Mouse (Mus musculus) left cerebral cortex, postnatal 4 days (tissue): ENCODE measurements around the gene Arhgap6. TPM values are rescaled to one million over a fixed set of nuclear protein-coding genes. Genes with fewer than 3 reads are reported as not detected.

Experiments
- DNase-seq: peaks from one replicate; pipeline ENCODE4 v3.0.0-alpha.2; 2022
- intact Hi-C: fragments of 180-260 bp; cut with DNase I; formaldehyde crosslinking; loops from one replicate; pipeline ENCODE4 v1.15.1; 2025
- total RNA-seq, 2 experiments: library from RNA; stranded (reverse); gene quantifications; 2 replicates each; pipeline ENCODE4 v1.2.3; 2021

Arhgap6 gene
- total RNA-seq: 1 to 10 TPM; 3.0 to 3.3 TPM

- intact Hi-C loops: no loop called here
- peak; percentile 6 for DNase-seq
These were observed at the start of gene Arhgap6 for GRCm38 (mm10) chrX:168794974-168795858. Gene Arhgap6 (plus strand): TSS chrX:168795099.

GRCm38 (mm10) chrX:168747011-168747410 is 47.9 kb upstream of the Arhgap6 start:
- intact Hi-C loops: no loop called here
- no peak for DNase-seq

DNA sequence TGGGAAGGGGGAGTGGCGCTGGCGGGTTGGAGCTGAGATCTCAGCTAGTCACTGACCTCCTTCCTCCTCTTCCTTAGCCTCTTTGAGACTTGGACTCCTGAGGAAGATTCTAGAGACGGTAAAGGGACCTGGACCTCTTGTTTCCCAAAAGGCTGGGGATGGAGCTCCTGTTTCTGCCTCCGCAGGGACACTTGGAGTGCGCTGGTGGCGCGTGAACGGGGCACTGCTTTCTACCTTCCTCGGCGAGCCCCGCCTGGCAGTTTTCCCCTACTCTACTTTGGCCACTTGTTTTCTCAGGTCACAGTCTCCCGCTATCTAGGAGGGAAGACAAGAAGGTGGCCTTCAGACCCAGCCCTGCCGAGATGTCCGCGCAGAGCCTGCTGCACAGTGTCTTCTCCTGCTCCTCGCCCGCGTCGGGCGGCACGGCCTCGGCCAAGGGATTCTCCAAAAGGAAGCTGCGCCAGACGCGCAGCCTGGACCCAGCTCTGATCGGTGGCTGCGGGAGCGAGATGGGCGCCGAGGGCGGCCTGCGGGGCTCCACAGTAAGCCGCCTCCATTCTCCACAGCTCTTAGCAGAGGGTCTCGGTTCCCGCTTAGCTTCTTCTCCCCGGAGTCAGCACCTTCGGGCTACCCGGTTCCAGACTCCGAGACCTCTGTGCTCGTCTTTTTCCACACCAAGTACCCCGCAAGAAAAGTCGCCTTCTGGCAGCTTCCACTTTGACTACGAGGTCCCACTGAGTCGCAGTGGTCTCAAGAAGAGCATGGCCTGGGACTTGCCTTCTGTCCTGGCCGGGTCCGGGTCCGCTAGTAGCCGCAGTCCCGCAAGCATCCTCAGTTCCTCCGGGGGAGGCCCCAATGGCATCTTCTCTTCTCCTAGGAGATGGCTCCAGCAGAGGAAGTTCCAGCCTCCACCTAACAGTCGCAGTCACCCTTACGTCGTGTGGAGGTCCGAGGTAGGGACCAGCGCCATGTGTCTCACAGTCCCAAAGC is 1.3 kb downstream of the Arhgap6 start:
- intact Hi-C loops: no loop called here
- DNase-seq: peak; percentile 1

- no peak for DNase-seq
- intact Hi-C loops: no loop called here
These were observed 9.8 kb downstream of the Arhgap6 start for GRCm38 (mm10) chrX:168804677-168805076.

DNA sequence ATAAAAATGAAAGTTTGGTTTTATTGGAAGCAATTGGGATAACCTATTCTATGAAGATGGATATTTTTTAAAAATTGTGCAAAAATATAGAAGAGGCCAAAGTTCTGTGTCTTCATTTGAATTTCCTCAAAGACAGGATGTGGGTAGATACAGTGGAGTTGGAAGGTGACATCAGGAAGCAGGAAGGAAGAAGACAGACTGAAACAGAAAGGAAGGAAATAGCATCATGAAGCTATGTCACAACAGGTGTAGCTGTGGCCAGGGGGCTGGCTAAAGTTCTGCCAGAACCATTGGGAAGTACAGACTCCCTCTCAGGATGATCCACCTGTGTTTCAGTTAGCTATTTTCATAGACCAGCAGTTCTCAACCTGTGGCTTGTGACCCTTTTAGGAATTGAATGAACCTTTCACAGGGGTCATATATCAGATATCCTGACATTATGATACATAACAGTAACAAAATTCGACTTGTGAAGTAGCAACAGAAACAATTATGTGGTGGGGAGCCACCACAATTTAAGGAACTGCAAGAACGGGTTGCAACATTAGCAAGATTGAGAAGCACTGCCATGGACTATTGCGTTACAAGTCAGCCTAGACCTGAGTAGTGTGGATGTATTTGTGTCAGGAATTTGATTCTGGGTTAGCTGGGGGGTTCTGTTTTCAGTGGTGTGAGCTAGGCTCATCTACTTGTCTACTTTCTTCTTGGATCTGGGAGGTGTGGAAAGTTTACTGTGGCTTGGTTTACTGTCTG is 15.8 kb downstream of the Arhgap6 start:
- no peak for DNase-seq
- intact Hi-C loops: no loop called here

DNA sequence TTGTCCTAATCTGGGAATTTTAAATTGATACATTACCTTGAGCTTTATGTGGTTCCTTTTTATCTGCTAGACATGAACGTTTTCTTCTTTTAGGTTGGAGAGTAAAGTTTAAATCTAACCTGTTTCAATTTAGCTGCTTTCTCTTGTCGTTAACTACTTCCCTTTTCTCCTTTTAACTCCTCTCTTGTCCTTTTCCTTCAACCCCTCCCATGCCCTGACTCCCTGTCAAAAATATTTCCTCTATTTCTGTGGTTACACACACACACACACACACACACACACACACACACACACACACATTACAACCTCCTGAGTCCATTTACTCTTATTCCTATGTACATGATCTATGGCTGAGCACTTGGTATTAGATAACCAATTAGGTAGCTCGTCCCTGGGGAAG is 24.0 kb downstream of the Arhgap6 start:
- intact Hi-C loops: no loop called here
- no peak for DNase-seq

DNA sequence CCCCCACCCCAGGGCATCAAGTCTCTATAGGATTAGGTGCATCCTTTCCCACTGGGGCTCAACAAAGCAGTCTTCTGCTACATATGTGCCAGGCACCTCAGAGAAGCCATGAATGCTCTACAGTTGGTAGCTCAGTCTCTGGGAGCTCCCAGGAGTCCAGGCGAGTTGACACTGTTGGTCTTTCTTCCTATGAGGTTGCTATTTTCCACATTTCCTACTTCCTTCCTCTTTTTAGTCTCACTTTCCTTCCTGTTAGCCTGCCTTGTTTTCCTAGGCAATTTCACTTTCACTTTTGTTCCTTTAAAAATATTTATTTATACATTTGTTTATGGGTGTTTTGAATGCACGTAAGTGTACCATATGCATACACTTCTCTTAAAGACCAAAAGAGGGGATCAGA is 29.3 kb downstream of the Arhgap6 start:
- DNase-seq: no peak
- intact Hi-C loops: no loop called here

- intact Hi-C loops: no loop called here
- no peak for DNase-seq
These were observed 37.4 kb downstream of the Arhgap6 start for GRCm38 (mm10) chrX:168832343-168832742.

DNA sequence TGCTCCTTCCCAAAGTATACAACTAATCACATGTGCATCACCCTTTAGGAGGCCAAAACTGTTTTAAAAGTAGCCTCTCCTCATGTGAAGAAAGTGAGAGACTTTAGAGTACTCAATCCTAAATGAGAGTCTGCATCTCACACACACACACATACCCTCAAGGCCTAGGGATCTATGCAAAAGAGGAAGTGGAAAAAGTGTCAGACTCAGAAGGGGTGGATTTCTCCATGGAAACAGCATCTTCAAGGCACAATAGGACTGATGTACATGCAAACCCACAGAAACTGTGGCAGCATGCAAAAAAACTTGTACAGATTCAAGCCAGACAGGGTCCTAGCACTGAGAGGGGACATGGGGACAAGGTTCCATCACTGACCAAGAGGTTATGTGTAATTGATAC is 53.2 kb downstream of the Arhgap6 start:
- intact Hi-C loops: no loop called here
- no peak for DNase-seq

DNA sequence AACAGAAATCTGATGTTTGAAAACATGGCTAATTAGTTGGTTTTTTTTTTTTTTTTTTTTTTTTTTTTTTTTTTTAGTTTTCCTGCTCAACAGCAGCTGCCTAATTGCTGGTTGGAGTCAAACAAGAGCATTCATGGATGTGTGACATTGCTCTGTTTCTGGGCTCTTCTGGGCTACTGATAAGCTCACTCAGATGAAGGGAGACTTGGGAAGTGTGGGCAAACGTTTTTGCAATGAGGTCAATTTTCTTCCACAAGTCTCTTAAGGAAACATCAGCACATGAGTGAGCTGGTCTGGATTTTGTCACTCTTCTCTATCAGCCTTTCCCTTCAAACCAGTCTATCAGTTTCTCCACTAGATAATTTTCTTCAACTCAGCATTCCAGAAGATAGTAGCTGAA is 79.8 kb downstream of the Arhgap6 start:
- DNase-seq: no peak

GRCm38 (mm10) chrX:168903557-168903956 is 108.7 kb downstream of the Arhgap6 start:
- no peak for DNase-seq
- intact Hi-C loops: no loop called here

More for the DNA sequence above, 79.8 kb downstream of the Arhgap6 start:
- intact Hi-C loops: no loop called here

DNA sequence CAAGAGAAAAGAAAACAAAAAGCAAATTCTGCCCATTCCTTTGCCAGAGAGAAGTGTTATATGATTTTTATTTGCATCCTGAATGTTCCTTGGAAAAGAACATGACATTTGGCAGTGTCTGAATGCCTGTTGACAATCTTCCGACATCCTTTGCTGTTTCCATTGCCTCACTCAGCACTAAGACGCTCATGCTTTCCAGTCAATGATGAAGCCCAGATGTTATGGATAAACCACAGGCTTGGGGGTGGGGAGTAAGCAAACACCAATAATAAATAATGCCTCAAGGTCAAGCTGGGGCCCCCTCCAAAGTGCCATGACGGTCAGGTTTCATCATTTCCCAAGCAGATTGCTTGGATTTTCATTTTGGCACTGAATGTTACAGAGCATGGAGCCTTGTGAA is 109.2 kb downstream of the Arhgap6 start:
- intact Hi-C loops: no loop called here
- DNase-seq: no peak

- no peak for DNase-seq
- intact Hi-C loops: no loop called here
These were observed 112.7 kb downstream of the Arhgap6 start for GRCm38 (mm10) chrX:168907586-168907985.

- intact Hi-C loops: no loop called here
- DNase-seq: no peak
These were observed 118.6 kb downstream of the Arhgap6 start for GRCm38 (mm10) chrX:168913519-168913918.

GRCm38 (mm10) chrX:168920942-168921341 is 126.0 kb downstream of the Arhgap6 start:
- no peak for DNase-seq
- intact Hi-C loops: no loop called here

DNA sequence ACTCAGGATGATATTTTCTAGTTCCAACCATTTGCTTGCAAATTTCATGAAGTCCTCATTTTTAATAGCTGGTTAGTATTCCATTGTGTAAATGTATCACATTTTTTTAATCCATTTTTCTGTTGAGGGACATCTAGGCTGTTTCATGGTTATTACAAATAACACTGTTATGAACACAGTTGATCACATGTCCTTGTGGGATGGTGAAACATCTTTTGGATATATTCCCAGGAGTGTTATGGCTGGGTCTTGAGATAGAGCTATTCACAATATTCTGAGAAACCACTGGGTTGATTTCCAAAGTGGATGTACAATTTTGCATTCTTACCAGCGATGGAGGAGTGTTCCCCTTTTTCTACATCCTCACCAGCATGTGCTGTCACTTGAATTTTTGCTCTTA is 137.5 kb downstream of the Arhgap6 start:
- intact Hi-C loops: loop anchor here (5.0 to 10.0 kb wide), 2 partner anchors 152 to 270 kb away; no protein-coding TSS in a partner anchor
- DNase-seq: no peak

DNA sequence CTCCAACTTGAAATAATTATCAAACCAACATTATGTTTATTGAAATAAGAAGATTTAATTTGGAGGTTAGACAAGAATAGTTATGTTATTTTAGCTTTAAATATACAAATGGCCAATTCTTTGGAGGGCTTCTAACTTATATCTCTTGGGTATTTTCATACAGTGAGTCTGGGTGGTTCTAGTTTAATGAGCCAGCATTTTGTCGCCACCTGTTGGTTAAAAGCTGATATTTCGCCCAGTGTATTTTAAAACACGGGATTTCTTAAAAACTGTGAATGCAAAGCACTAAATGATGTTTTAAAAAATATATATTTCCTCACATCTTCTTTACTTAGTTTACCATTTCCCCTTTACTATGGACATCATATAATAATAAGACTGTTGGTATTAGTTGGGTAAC is 140.5 kb downstream of the Arhgap6 start:
- no peak for DNase-seq
- intact Hi-C loops: loop anchor here (5.0 to 10.0 kb wide), 2 partner anchors 149 to 362 kb away; no protein-coding TSS in a partner anchor

GRCm38 (mm10) chrX:168937941-168938340 is 143.0 kb downstream of the Arhgap6 start:
- intact Hi-C loops: loop anchor here (5.0 to 10.0 kb wide), 2 partner anchors 147 to 359 kb away; no protein-coding TSS in a partner anchor
- DNase-seq: peak; percentile 18

- intact Hi-C loops: no loop called here
- no peak for DNase-seq
These were observed 146.8 kb downstream of the Arhgap6 start for GRCm38 (mm10) chrX:168941684-168942083.

DNA sequence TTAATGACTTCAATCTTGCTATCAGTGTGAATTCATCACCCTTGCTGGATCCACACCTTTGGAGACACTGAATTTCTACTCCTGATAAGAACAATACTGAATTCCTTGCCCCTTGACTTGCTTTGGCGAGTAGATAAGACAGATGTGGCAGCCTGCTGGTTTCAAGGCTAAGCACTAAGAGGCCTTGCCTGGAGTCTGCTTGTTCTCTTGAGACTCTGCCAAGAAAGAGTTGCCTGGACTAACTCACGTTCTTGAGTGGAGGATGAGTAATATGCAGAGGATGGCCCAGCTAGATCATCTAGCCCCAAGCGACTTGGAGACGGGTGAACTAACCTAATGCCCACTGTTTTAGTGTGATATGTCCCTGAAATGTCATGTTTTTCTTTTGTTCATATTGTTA is 148.3 kb downstream of the Arhgap6 start:
- DNase-seq: no peak
- intact Hi-C loops: no loop called here
